Mouse (Mus musculus) bone marrow, adult 2 months (tissue): ENCODE data around the gene Cdon.

ENCODE experiments used
- CTCF ChIP-seq: fragments of 200-500 bp; IDR thresholded peaks from 2 replicates; pipeline ENCODE4 v1.5.1; 2011; ENCODE audit warnings: low read length, control low read depth; ENCODE audit not compliant: control insufficient read depth, insufficient read depth
- POLR2A ChIP-seq: fragments of 200-500 bp; IDR thresholded peaks from 2 replicates; pipeline ENCODE4 v1.6.1; 2011; ENCODE audit warnings: low read depth, mild to moderate bottlenecking, control low read depth, low read length, borderline replicate concordance; ENCODE audit not compliant: control insufficient read depth

GRCm38 (mm10) chr9:35422405-35422941, 1.5 kb downstream of the Cdon start:
- no peak for TF ChIP-seq POLR2A
- TF ChIP-seq CTCF: no peak
